Mouse (Mus musculus) Patski (cell line): ENCODE data around the gene Hoxa1. TPM values are rescaled to one million over a fixed set of nuclear protein-coding genes. Genes with fewer than 3 reads are reported as not detected.

Experiments used
- ATAC-seq: fragments of 100-300 bp; one replicate; pipeline ENCODE4 v1.8.0; 2021
- CTCF ChIA-PET: fragments of 350-600 bp; sonication (Branson Sonifier 250); formaldehyde crosslinking; loops from one replicate; lab custom pipeline; 2022; ENCODE audit warnings: inconsistent platforms; lab: Charles Lee
- POLR2A ChIA-PET: fragments of 350-600 bp; sonication (Branson Sonifier 250); formaldehyde crosslinking; loops from one replicate; lab custom pipeline; 2022; ENCODE audit warnings: antibody characterized with exemption, inconsistent platforms; lab: Charles Lee
- DNase-seq: peaks from one replicate; pipeline ENCODE4 v3.0.0-alpha.2; 2011; ENCODE audit warnings: low read depth, low spot score
- H3K27me3 ChIP-seq: fragments of 371-371 bp; one replicate; pipeline ENCODE4 v1.5.1; 2021
- CTCF ChIP-seq: fragments of 100-300 bp; IDR thresholded peaks from one replicate; pipeline ENCODE4 v1.5.1; 2021
- in situ Hi-C: fragments of 300-500 bp; cut with MboI; formaldehyde crosslinking; loops from 3 replicates; pipeline ENCODE4 v1.11.1; 2018; ENCODE audit warnings: low pct_unique_long_range_greater_than_20kb, mixed read lengths
- polyA plus RNA-seq: library from polyadenylated mRNA; unstranded; gene quantifications from one replicate; pipeline ENCODE4 v1.2.3, GENCODE M21; 2021

Gene Hoxa1
- polyA plus RNA-seq: 3.6 TPM

GRCm38 (mm10) chr6:52158276-52159051 lies at the start of gene Hoxa1:
Gene Hoxa1, minus strand, starts transcription at chr6:52158317.
- no peaks in the 10 kb centered on the region for H3K27me3 ChIP-seq
- TF ChIP-seq CTCF: no peak
- ATAC-seq (peak; percentile 70), DNase-seq (no peak)
- CTCF ChIA-PET: interaction anchor here (1.2 to 1.9 kb wide), 3 partner anchors 19 to 39 kb away, joined by 3 to 6 read pairs (median 4); partner anchors contain the start of gene 5730596B20Rik
- in situ Hi-C loops: no loop called here
- POLR2A ChIA-PET: interaction anchor here (0.6 to 1.5 kb wide), 10 partner anchors 9 to 156 kb away, joined by 3 to 7 read pairs (median 3); partner anchors contain the start of genes 5730596B20Rik and Hoxa6

DNA sequence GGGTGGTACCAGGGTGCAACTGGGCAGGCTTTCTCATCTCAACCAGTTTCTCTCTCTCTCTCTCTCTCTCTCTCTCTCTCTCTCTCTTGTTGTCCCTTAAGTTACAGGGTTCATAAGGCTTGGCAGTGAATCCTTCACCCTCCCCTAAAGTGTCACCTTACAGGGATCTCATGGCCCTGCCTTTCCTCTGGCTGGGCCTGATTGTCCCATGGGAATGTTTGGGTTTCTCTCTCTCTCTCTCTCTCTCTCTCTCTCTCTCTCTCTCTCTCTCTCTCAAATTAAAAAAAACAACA lies 49.5 kb upstream of the Hoxa1 start:
- POLR2A ChIA-PET: interaction anchor here (11.3 to 37.4 kb wide), 2 partner anchors 16 to 30 kb away, joined by 153 to 378 read pairs; partner anchors contain the start of genes 5730596B20Rik and Hoxa7
- ATAC-seq (no peak), DNase-seq (no peak)
- H3K27me3 ChIP-seq: no peaks in the 10 kb centered on the region
- in situ Hi-C loops: loop anchor here (5.0 to 25.0 kb wide), 3 partner anchors 200 to 495 kb away; no protein-coding TSS in a partner anchor
- TF ChIP-seq CTCF: no peak
- CTCF ChIA-PET: no interaction called here

DNA sequence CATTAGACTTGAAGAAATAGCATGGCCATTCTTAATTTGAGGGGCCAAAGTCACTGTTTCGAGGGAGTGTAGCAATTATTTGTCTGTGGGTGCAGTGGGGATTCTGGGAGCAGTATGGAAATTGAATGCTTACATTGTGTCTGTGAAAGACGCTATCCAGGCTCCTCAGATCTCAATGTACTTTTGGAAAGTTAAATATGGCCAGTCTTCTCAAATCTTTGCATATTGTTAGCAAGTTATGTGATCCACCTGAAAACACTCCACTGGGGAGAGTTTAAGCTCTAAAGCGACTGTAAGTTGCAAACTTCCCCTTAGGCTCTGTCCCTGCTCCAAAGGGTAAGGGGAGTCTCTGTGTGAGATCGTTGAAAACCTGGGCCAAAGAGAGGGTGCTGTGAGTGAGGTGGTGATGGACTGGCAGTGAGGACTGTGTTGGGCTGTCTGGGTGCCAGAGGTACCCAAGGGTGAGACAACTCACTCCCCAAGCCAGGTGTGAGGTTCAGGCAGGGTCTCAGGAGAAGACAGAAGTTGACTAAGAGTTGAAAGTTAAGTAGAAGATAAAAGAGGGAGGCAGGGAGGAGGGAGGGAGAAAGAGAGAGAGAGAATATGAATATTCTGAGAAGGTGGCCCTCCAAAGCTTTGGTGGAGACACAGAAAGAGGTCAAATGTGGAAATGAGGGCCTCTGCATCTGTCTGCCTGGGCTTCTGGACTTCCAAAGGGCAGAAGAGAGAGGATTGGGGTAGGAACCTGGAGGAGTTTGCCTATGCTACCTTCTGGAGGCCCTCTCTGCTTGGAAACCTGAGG lies 49.0 kb upstream of the Hoxa1 start:
- in situ Hi-C loops: loop anchor here (5.0 to 25.0 kb wide), 3 partner anchors 200 to 495 kb away; no protein-coding TSS in a partner anchor
- TF ChIP-seq CTCF: no peak
- POLR2A ChIA-PET: interaction anchor here (11.3 to 37.4 kb wide), 2 partner anchors 16 to 29 kb away, joined by 153 to 378 read pairs; partner anchors contain the start of genes 5730596B20Rik and Hoxa7
- DNase-seq (no peak), ATAC-seq (no peak)
- no peaks in the 10 kb centered on the region for H3K27me3 ChIP-seq
- CTCF ChIA-PET: interaction anchor here (0.9 kb wide), 1 partner anchor 203 kb away, joined by 3 read pairs; no protein-coding TSS in a partner anchor

GRCm38 (mm10) chr6:52205638-52206621 lies 47.8 kb upstream of the Hoxa1 start:
- CTCF ChIA-PET: interaction anchor here (0.6 to 2.5 kb wide), 4 partner anchors 29 to 283 kb away, joined by 3 to 12 read pairs (median 4); partner anchors contain the start of gene 5730596B20Rik
- H3K27me3 ChIP-seq: no peaks in the 10 kb centered on the region
- ATAC-seq: no peak
- in situ Hi-C loops: loop anchor here (5.0 to 25.0 kb wide), 3 partner anchors 199 to 494 kb away; no protein-coding TSS in a partner anchor
- no peak for TF ChIP-seq CTCF
- DNase-seq: no peak
- POLR2A ChIA-PET: interaction anchor here (0.6 to 37.4 kb wide), 6 partner anchors 17 to 205 kb away, joined by 3 to 378 read pairs (median 4); partner anchors contain the start of gene 5730596B20Rik

- TF ChIP-seq CTCF: no peak
- H3K27me3 ChIP-seq: no peaks in the 10 kb centered on the region
- DNase-seq: no peak
- ATAC-seq: no peak
- ChIA-PET CTCF (interaction anchor here (0.8 to 2.5 kb wide), 7 partner anchors 19 to 207 kb away, joined by 3 to 12 read pairs (median 4); partner anchors contain the start of gene 5730596B20Rik), POLR2A (interaction anchor here (0.6 to 1.6 kb wide), 6 partner anchors 16 to 204 kb away, joined by 3 to 6 read pairs (median 4); no protein-coding TSS in a partner anchor)
- in situ Hi-C loops: loop anchor here (5.0 to 25.0 kb wide), 3 partner anchors 198 to 493 kb away; no protein-coding TSS in a partner anchor
Measured at GRCm38 (mm10) chr6:52205221-52205620, 47.1 kb upstream of the Hoxa1 start.

- TF ChIP-seq CTCF: no peak
- no peaks in the 10 kb centered on the region for H3K27me3 ChIP-seq
- POLR2A ChIA-PET: interaction anchor here (0.6 to 1.6 kb wide), 5 partner anchors 9 to 203 kb away, joined by 3 to 4 read pairs (median 4); partner anchors contain the start of gene Hoxa4
- peak; percentile 28 for ATAC-seq
- CTCF ChIA-PET: interaction anchor here (0.6 to 2.5 kb wide), 11 partner anchors 11 to 213 kb away, joined by 3 to 12 read pairs (median 4); partner anchors contain the start of gene 5730596B20Rik
- no peak for DNase-seq
- in situ Hi-C loops: loop anchor here (25.0 kb wide), 1 partner anchor 492 kb away; no protein-coding TSS in a partner anchor
Measured at GRCm38 (mm10) chr6:52204050-52204752, 46.1 kb upstream of the Hoxa1 start, which contains the start of gene Hoxa5. Gene Hoxa5, minus strand, starts transcription at chr6:52204587.

DNA sequence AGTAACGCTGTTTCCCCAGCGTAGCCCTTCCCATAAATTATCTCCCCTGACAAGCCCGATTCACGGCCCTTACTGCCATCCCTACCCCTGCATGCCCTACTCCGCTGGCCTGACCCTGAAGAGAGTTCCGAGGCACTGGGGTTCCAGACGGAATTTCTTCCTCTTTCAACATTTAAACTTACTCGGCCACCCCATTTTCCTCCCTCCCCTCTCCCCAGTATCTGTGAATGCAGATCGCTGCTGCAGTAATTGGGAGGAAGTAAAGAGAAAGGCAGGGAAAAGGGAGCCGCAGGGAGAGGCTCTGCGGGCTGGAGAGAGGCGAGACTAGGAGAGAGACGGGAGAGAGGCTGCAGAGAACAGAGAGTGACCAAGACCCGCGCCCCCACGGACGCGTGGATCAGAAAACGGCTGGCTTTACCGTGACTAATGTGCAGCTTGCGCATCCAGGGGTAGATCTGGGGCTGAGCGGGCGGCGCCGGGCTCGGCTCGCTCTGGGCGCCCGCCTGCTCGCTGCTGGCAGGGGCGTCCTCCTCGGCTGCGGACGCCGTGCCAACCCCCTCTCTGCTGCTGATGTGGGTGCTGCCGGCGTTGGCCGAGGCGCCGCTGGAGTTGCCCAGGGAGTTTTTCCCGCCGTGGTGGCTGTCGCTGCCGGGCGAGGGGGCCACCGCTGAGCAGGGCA lies 45.4 kb upstream of the Hoxa1 start:
- in situ Hi-C loops: loop anchor here (25.0 kb wide), 1 partner anchor 491 kb away; no protein-coding TSS in a partner anchor
- ChIA-PET CTCF (interaction anchor here (0.6 to 2.6 kb wide), 12 partner anchors 8 to 212 kb away, joined by 3 to 12 read pairs (median 4); partner anchors contain the start of gene 5730596B20Rik), POLR2A (interaction anchor here (0.6 to 1.2 kb wide), 3 partner anchors 10 to 27 kb away, joined by 3 to 4 read pairs (median 3); partner anchors contain the start of gene Hoxa4)
- ATAC-seq (no peak), DNase-seq (no peak)
- no peak for TF ChIP-seq CTCF
- H3K27me3 ChIP-seq: no peaks in the 10 kb centered on the region

- POLR2A ChIA-PET: interaction anchor here (0.9 to 1.0 kb wide), 2 partner anchors 12 to 26 kb away, joined by 3 to 6 read pairs; no protein-coding TSS in a partner anchor
- H3K27me3 ChIP-seq: no peaks in the 10 kb centered on the region
- TF ChIP-seq CTCF: no peak
- ATAC-seq (no peak), DNase-seq (no peak)
- in situ Hi-C loops: loop anchor here (25.0 kb wide), 1 partner anchor 491 kb away; no protein-coding TSS in a partner anchor
- CTCF ChIA-PET: interaction anchor here (1.1 to 2.6 kb wide), 4 partner anchors 8 to 326 kb away, joined by 3 to 6 read pairs (median 4); no protein-coding TSS in a partner anchor
Measured at GRCm38 (mm10) chr6:52203121-52203370, 44.9 kb upstream of the Hoxa1 start.
